Mouse (Mus musculus) midbrain, embryonic 10.5 days (tissue): Measurements from ENCODE around the gene Amy2a4. TPM values are rescaled to one million over a fixed set of nuclear protein-coding genes. Genes with fewer than 3 reads are reported as not detected.
"Not testable (repeated sequence)": the region's sequence is repeated elsewhere in the genome, so short reads cannot be mapped to it uniquely, and the experiment has no call there.

Experiments used
- DNase-seq: peaks from one replicate; pipeline ENCODE4 v3.0.0-alpha.2; 2017; ENCODE audit warnings: low spot score
- H3K27ac ChIP-seq: fragments of 300-500 bp; sonication (generic); replicated peaks from 2 replicates; pipeline ENCODE4 v1.5.1; 2016; ENCODE audit warnings: mild to moderate bottlenecking
- H3K27me3 ChIP-seq: fragments of 300-500 bp; sonication (generic); 2 replicates; pipeline ENCODE4 v1.6.1; 2016; ENCODE audit warnings: low read depth, mild to moderate bottlenecking; ENCODE audit not compliant: poor library complexity, severe bottlenecking
- H3K36me3 ChIP-seq: fragments of 300-500 bp; sonication (generic); 2 replicates; pipeline ENCODE4 v1.6.1; 2016; ENCODE audit warnings: mild to moderate bottlenecking, moderate library complexity
- H3K4me1 ChIP-seq: fragments of 300-500 bp; sonication (generic); 2 replicates; pipeline ENCODE4 v1.6.1; 2016
- H3K4me3 ChIP-seq: fragments of 300-500 bp; sonication (generic); 2 replicates; pipeline ENCODE4 v1.5.1; 2016; ENCODE audit warnings: mild to moderate bottlenecking, moderate library complexity
- H3K9me3 ChIP-seq: fragments of 300-500 bp; sonication (generic); replicated peaks from 2 replicates; pipeline ENCODE4 v1.6.1; 2016; ENCODE audit warnings: mild to moderate bottlenecking
- WGBS: fragments of 180-500 bp; shearing (Covaris S2); methylation state at CpG from one replicate; pipeline ENCODE4 v1.1.7; 2016; 5-methylcytosine and 5-hydroxymethylcytosine counted together
- polyA plus RNA-seq: library from polyadenylated mRNA; unstranded; fragments of >200 nt; fragmentation: Nextera tagmentation; extraction: Ambion mirVana; gene quantifications from 2 replicates; pipeline ENCODE4 v1.2.1, GENCODE M21; 2016

Amy2a4 gene
- 0.12 TPM in 1 of 2 replicates, not detected in the other for polyA plus RNA-seq

DNA sequence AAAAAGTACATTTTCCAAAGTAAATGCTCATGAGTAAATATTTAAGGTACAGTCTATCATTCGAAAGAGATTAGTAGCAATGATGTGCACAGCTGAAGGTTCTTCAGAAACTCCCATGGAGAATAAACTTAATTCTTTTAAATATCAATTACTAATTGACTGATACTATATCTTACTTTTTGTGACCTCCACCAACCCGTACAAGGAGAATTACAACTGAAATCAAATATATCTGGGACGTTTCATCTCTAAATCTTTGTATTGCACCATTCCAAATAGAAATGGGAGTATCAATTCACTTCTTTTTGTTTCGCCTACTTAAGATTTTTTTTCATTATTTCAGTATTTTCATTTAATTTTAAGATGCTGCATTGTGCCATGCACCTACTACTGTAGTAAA is at the start of gene Amy2a4:
Gene Amy2a4, minus strand, starts transcription at position 101 of the 400 bp plus-strand sequence.
- H3K36me3 ChIP-seq, H3K4me1 ChIP-seq, H3K9me3 ChIP-seq, H3K27me3 ChIP-seq, DNase-seq, H3K4me3 ChIP-seq, H3K27ac ChIP-seq: not testable (repeated sequence)
- WGBS, result no CpG with 5 or more reads among the region's 4 CpGs

DNA sequence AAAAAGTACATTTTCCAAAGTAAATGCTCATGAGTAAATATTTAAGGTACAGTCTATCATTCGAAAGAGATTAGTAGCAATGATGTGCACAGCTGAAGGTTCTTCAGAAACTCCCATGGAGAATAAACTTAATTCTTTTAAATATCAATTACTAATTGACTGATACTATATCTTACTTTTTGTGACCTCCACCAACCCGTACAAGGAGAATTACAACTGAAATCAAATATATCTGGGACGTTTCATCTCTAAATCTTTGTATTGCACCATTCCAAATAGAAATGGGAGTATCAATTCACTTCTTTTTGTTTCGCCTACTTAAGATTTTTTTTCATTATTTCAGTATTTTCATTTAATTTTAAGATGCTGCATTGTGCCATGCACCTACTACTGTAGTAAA is 32.7 kb upstream of the Amy2a4 start, which contains the start of gene Amy2a3:
Gene Amy2a3, minus strand, starts transcription at position 101 of the 400 bp plus-strand sequence.
- H3K9me3 ChIP-seq, H3K36me3 ChIP-seq, H3K4me3 ChIP-seq, DNase-seq, H3K27ac ChIP-seq, H3K4me1 ChIP-seq, H3K27me3 ChIP-seq: not testable (repeated sequence)
- no CpG with 5 or more reads among the region's 4 CpGs for WGBS

DNA sequence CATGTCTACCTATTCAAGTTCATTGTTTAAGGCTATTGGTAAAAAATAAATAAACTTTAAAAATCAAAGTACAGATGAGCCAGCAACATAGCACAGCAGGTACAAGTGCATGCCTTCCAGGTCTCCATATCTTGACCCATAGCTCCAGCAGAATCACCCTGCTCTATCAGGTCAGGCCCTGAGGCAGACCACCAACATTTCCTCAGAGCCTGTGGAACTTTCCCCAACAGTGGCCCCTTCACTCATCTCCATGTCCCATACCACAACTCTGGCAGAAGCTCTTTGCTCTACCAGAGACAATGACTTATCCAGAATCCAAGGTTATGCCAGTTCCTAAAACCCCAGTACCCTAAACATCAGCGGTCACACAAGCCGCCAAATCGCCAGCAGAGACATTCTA is 21.7 kb upstream of the Amy2a4 start:
- no CpG with 5 or more reads among the region's 3 CpGs for WGBS
- not testable (repeated sequence) for H3K36me3 ChIP-seq, H3K4me3 ChIP-seq, H3K27me3 ChIP-seq, H3K27ac ChIP-seq, H3K9me3 ChIP-seq, DNase-seq, H3K4me1 ChIP-seq

DNA sequence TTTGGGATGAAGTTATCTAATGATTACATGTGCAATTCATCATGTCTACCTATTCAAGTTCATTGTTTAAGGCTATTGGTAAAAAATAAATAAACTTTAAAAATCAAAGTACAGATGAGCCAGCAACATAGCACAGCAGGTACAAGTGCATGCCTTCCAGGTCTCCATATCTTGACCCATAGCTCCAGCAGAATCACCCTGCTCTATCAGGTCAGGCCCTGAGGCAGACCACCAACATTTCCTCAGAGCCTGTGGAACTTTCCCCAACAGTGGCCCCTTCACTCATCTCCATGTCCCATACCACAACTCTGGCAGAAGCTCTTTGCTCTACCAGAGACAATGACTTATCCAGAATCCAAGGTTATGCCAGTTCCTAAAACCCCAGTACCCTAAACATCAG is 11.0 kb downstream of the Amy2a4 start:
- H3K4me1 ChIP-seq, DNase-seq, H3K4me3 ChIP-seq, H3K36me3 ChIP-seq, H3K27ac ChIP-seq, H3K27me3 ChIP-seq, H3K9me3 ChIP-seq: not testable (repeated sequence)

DNA sequence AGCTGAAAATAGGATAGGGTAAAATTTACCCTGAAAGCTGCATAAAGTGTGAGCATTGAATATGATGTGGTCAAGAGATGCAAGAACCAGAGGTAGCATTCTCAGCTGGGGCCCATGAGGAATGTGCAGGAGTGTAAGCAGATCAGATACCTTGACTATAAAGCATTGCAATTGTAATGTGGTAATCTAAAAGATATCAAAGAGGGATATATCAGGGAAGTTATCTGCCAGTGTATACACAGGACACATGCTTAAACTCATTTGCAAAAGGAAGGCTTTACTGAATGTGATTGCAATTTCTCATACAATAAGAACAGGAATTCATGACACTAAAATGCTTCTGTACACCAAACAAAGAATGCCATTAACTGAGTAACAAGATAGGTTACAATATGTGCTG is 11.7 kb downstream of the Amy2a4 start:
- DNase-seq, H3K4me3 ChIP-seq, H3K27ac ChIP-seq, H3K9me3 ChIP-seq, H3K4me1 ChIP-seq, H3K36me3 ChIP-seq, H3K27me3 ChIP-seq: not testable (repeated sequence)

DNA sequence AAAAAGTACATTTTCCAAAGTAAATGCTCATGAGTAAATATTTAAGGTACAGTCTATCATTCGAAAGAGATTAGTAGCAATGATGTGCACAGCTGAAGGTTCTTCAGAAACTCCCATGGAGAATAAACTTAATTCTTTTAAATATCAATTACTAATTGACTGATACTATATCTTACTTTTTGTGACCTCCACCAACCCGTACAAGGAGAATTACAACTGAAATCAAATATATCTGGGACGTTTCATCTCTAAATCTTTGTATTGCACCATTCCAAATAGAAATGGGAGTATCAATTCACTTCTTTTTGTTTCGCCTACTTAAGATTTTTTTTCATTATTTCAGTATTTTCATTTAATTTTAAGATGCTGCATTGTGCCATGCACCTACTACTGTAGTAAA is 32.5 kb downstream of the Amy2a4 start, which contains the start of gene Amy2a5:
Gene Amy2a5, minus strand, starts transcription at position 101 of the 400 bp plus-strand sequence.
- not testable (repeated sequence) for H3K27me3 ChIP-seq, H3K4me3 ChIP-seq, H3K9me3 ChIP-seq, H3K4me1 ChIP-seq, DNase-seq, H3K36me3 ChIP-seq, H3K27ac ChIP-seq
- no CpG with 5 or more reads among the region's 4 CpGs for WGBS

Other genes starting within 250 kb of the Amy2a4 start
- 0.14 and 0.36 TPM in 2 replicates for gene Amy2a5, start 32.6 kb downstream of the Amy2a4 start, polyA plus RNA-seq
- gene Amy2a3, start 32.6 kb upstream of the Amy2a4 start, polyA plus RNA-seq, result 0.12 TPM in 1 of 2 replicates, not detected in the other
- 0.12 TPM in 1 of 2 replicates, not detected in the other for gene Amy2a2, start 65.2 kb upstream of the Amy2a4 start, polyA plus RNA-seq
- not detected in 2 replicates for gene Amy2a1, start 241.0 kb upstream of the Amy2a4 start, polyA plus RNA-seq